Mouse (Mus musculus) stomach, embryonic 14.5 days (tissue): ENCODE results near the gene Map7d2. TPM values are rescaled to one million over a fixed set of nuclear protein-coding genes. Genes with fewer than 3 reads are reported as not detected.

Source experiments
- ATAC-seq: fragments of 200-750 bp; cut with Nextera tagmentation; 2 replicates; pipeline ENCODE4 v1.8.0; 2017; ENCODE audit warnings: low read depth, moderate TSS enrichment; ENCODE audit not compliant: insufficient number of reproducible peaks, insufficient read depth, low FRiP score
- H3K27ac ChIP-seq: fragments of 300-500 bp; sonication (generic); 2 replicates; pipeline ENCODE4 v1.5.1; 2014; ENCODE audit warnings: mild to moderate bottlenecking, low read length, moderate library complexity, mixed read lengths
- H3K27me3 ChIP-seq: fragments of 300-500 bp; sonication (generic); 2 replicates; pipeline ENCODE4 v1.6.1; 2014; ENCODE audit warnings: low read length, control low read depth, mixed read lengths; ENCODE audit not compliant: control insufficient read depth, insufficient read depth
- H3K36me3 ChIP-seq: fragments of 300-500 bp; sonication (generic); 2 replicates; pipeline ENCODE4 v1.6.1; 2014; ENCODE audit warnings: mild to moderate bottlenecking, control low read depth, low read length, moderate library complexity, mixed read lengths; ENCODE audit not compliant: control insufficient read depth, insufficient read depth
- H3K4me1 ChIP-seq: fragments of 300-500 bp; sonication (generic); 2 replicates; pipeline ENCODE4 v1.6.1; 2014; ENCODE audit warnings: low read length, control low read depth, mixed read lengths; ENCODE audit not compliant: control insufficient read depth, insufficient read depth
- H3K4me2 ChIP-seq: fragments of 300-500 bp; sonication (generic); replicated peaks from 2 replicates; pipeline ENCODE4 v1.6.1; 2014; ENCODE audit warnings: low read depth, low read length, control low read depth
- H3K4me3 ChIP-seq: fragments of 300-500 bp; sonication (generic); 2 replicates; pipeline ENCODE4 v1.5.1; 2014; ENCODE audit warnings: low read depth, low read length, control low read depth
- H3K9ac ChIP-seq: fragments of 300-500 bp; sonication (generic); replicated peaks from 2 replicates; pipeline ENCODE4 v1.6.1; 2014; ENCODE audit warnings: low read depth, mild to moderate bottlenecking, control low read depth, low read length, moderate library complexity, mixed read lengths
- H3K9me3 ChIP-seq: fragments of 300-500 bp; sonication (generic); 2 replicates; pipeline ENCODE4 v1.6.1; 2016; ENCODE audit warnings: low read depth, low read length, control low read depth; ENCODE audit not compliant: control insufficient read depth
- WGBS: fragments of 180-500 bp; shearing (Covaris S2); extraction: QIAGEN DNeasy Blood & Tissue Kit; methylation state at CpG from one replicate; pipeline ENCODE4 v1.1.7; 2014; 5-methylcytosine and 5-hydroxymethylcytosine counted together
- polyA plus RNA-seq: library from polyadenylated mRNA; unstranded; fragments of >200 nt; fragmentation: Nextera tagmentation; extraction: Ambion mirVana; gene quantifications from 2 replicates; pipeline ENCODE4 v1.2.1, GENCODE M21; 2014

Map7d2 gene
- polyA plus RNA-seq, 1 experiment from 2014 or later = 2.5 TPM

DNA sequence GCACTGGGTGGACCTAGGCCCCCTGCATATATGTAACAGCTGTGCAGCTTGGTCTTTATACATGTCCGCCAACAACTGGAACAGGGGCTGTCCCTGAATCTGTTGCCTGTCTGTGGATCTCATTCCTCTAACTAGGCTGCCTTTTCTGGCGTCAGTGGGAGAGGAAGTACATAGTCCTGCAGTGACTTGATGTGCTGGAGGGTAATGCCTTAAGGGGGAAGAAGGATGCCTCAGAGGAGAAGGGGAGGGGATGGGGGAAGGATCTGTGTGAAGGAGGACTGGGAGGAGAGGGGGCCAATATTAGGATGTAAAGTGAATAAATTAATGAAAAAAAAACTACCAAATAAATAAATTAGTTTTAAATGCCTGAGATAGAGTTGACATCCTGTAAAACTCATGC lies 88.8 kb downstream of the Map7d2 start:
- 59% methylated on average over 2 of the region's 2 CpGs for WGBS

DNA sequence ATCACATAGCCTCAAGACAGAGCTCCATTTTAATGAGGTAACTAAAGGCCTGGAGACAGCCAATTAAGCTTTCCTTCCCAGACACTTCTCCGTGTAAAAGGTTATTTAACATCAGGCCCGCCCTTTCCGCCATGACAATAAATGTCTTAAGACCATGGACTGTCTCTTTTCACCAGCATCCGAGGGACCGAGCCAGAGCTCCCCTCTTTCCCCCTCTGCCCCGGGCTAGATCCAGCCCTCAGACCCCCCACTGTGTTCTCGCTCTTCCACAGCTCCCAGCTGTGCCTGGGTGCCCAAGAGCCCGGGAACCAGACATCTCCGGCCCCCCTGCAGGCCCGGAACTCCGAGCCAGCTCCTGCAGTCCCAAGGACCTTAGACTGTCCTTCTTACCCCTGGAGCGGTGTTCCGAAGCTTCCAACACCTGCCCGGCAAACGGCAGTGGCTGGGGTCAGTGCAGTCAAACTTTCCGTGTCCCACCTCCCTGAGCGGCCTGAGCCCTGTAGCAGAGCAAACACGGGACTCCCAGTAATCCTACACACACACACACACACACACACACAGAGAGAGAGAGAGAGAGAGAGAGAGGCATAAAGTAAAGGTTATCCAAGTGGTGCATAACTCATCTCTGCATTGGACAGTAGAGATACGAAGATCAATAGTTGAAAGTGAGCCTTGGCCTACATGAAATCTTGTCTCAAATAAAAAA lies 94.1 kb downstream of the Map7d2 start:
- H3K9me3 ChIP-seq = no peaks in the 10 kb centered on the region
- no peaks in the 10 kb centered on the region for H3K27me3 ChIP-seq
- H3K36me3 ChIP-seq = no peaks in the 10 kb centered on the region
- H3K27ac ChIP-seq = no peak overlapping the region
- no peak overlapping the region for H3K9ac ChIP-seq
- 69% methylated on average over 19 of the region's 19 CpGs for WGBS
- H3K4me1 ChIP-seq = no peaks in the 10 kb centered on the region
- no peak for ATAC-seq
- no peak overlapping the region for H3K4me3 ChIP-seq
- H3K4me2 ChIP-seq = no peak overlapping the region

More for the DNA sequence above, 88.8 kb downstream of the Map7d2 start:
- H3K4me2 ChIP-seq = no peak overlapping the region
- H3K36me3 ChIP-seq = no peaks in the 10 kb centered on the region
- H3K4me3 ChIP-seq = no peak overlapping the region
- no peak overlapping the region for H3K27ac ChIP-seq
- no peak overlapping the region for H3K9ac ChIP-seq
- H3K4me1 ChIP-seq = no peaks in the 10 kb centered on the region
- H3K9me3 ChIP-seq = no peaks in the 10 kb centered on the region
- H3K27me3 ChIP-seq = no peaks in the 10 kb centered on the region
- no peak for ATAC-seq

- WGBS = 69% methylated on average over 4 of the region's 4 CpGs
- H3K4me1 ChIP-seq = no peaks in the 10 kb centered on the region
- no peaks in the 10 kb centered on the region for H3K9me3 ChIP-seq
- H3K36me3 ChIP-seq = no peaks in the 10 kb centered on the region
- ATAC-seq = no peak
- no peak overlapping the region for H3K9ac ChIP-seq
- no peak overlapping the region for H3K4me3 ChIP-seq
- no peak overlapping the region for H3K4me2 ChIP-seq
- no peak overlapping the region for H3K27ac ChIP-seq
- H3K27me3 ChIP-seq = no peaks in the 10 kb centered on the region
Observed at GRCm38 (mm10) chrX:159509042-159509441, 94.7 kb downstream of the Map7d2 start.

DNA sequence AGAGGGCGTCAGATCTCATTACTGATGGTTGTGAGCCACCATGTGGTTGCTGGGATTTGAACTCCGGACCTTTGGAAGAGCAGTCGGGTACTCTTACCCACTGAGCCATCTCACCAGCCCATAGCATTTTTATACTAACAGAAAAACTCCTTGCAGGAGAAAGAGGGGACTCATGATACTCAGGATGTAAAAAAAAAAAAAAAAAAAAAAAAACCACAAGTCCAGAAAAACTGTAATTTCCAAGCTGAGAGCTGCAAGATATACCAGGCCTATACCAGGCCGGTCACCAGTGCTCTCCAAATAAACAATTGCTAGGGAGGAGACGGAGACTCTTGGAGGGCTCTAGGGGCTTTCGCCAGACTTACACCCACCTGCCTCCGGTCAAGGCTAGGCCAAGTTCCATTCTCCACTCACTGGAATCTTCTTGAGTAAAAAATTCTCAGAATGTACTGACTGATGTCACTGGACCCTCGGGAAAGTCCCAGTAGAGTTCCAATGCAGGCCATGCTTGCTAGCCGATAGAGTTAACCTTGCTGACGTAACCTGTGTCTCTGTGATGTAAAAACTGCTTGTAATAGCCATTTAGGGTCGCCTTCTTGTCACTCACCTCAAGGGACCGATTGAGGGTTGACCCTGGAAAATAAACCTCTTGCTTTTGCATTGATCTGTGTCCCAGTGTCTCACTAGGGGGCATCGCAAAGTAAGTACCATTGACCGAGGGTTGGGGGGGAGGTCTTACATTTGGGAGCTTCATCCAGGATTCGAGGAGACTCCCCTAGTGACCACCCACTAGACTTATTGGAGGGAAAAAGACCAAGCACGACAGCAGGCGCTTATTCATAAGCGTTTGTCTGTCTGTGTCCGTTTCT lies 95.7 kb downstream of the Map7d2 start:
- no peak overlapping the region for H3K4me3 ChIP-seq
- no peak overlapping the region for H3K4me2 ChIP-seq
- WGBS = 75% methylated on average over 19 of the region's 19 CpGs
- no peaks in the 10 kb centered on the region for H3K27me3 ChIP-seq
- H3K9me3 ChIP-seq = no peaks in the 10 kb centered on the region
- H3K9ac ChIP-seq = no peak overlapping the region
- H3K36me3 ChIP-seq = no peaks in the 10 kb centered on the region
- ATAC-seq = no peak
- no peak overlapping the region for H3K27ac ChIP-seq
- no peaks in the 10 kb centered on the region for H3K4me1 ChIP-seq

- H3K27me3 ChIP-seq = no peaks in the 10 kb centered on the region
- H3K4me2 ChIP-seq = no peak overlapping the region
- no peaks in the 10 kb centered on the region for H3K36me3 ChIP-seq
- no peaks in the 10 kb centered on the region for H3K4me1 ChIP-seq
- H3K4me3 ChIP-seq = no peak overlapping the region
- 70% methylated on average over 9 of the region's 9 CpGs for WGBS
- H3K9ac ChIP-seq = no peak overlapping the region
- H3K27ac ChIP-seq = no peak overlapping the region
- ATAC-seq = no peak
- no peaks in the 10 kb centered on the region for H3K9me3 ChIP-seq
Observed at GRCm38 (mm10) chrX:159510716-159511051, 96.3 kb downstream of the Map7d2 start.

DNA sequence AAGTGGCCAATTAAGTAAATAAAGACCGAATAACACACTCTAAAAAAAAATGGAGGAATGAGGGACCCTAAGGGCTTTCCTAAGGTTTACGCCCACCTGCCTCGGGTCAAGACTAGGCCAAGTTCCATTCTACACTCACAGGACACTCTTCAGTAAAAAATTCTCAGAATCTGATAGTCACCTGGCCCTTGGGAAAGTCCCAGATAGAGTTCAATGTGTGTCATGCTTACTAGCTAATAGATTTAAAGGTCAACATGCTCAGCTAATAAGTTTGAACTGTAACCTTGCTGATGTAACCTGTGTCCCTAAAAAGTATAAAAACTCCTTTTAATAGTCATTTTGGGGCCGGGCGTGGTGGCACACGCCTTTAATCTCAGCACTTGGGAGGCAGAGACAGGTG lies 101.2 kb downstream of the Map7d2 start:
- no peaks in the 10 kb centered on the region for H3K9me3 ChIP-seq
- H3K9ac ChIP-seq = no peak overlapping the region
- H3K4me2 ChIP-seq = no peak overlapping the region
- no peak overlapping the region for H3K27ac ChIP-seq
- H3K27me3 ChIP-seq = no peaks in the 10 kb centered on the region
- H3K4me3 ChIP-seq = no peak overlapping the region
- no peaks in the 10 kb centered on the region for H3K36me3 ChIP-seq
- ATAC-seq = no peak
- WGBS = 90% methylated on average over 6 of the region's 6 CpGs
- no peaks in the 10 kb centered on the region for H3K4me1 ChIP-seq

DNA sequence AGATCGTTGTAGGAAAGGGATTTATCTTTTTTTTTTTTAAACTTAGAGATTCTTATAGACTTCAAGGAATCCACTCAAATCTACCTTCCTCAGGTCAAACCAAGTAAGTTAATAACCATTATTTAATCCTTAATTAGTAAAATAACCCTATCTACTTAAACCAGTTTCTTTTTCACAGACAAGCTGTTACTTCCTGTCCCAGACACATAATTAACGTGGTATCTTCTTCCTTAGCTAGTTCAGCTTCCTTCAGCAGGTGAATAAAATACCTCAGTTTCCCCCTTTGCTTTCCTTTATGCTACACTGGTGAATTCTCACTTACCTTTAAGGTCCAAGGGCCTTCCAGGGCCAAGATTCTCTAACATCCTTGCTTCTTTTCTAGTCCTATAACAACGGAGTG lies 107.4 kb downstream of the Map7d2 start:
- no peaks in the 10 kb centered on the region for H3K27me3 ChIP-seq
- no peaks in the 10 kb centered on the region for H3K4me1 ChIP-seq
- WGBS = 67% methylated on average over 3 of the region's 3 CpGs
- H3K4me3 ChIP-seq = no peak overlapping the region
- no peaks in the 10 kb centered on the region for H3K36me3 ChIP-seq
- H3K27ac ChIP-seq = no peak overlapping the region
- no peak overlapping the region for H3K9ac ChIP-seq
- no peaks in the 10 kb centered on the region for H3K9me3 ChIP-seq
- no peak for ATAC-seq
- H3K4me2 ChIP-seq = no peak overlapping the region

- 70% methylated on average over 4 of the region's 4 CpGs for WGBS
Observed at GRCm38 (mm10) chrX:159522651-159523050, 108.3 kb downstream of the Map7d2 start.

More at GRCm38 (mm10) chrX:159522651-159523050, 108.3 kb downstream of the Map7d2 start:
- Histone ChIP-seq H3K27me3 (no peaks in the 10 kb centered on the region), H3K4me1 (no peaks in the 10 kb centered on the region), H3K9ac (no peak overlapping the region), H3K27ac (no peak overlapping the region), H3K4me3 (no peak overlapping the region), H3K4me2 (no peak overlapping the region), H3K36me3 (no peaks in the 10 kb centered on the region), H3K9me3 (no peaks in the 10 kb centered on the region)
- no peak for ATAC-seq
